Mouse (Mus musculus) ES-Bruce4 (cell line): ENCODE measurements at regions not wholly inside any gene's neighbourhood (a gene's known extent, or its start where the extent isn't known, plus 50 kb on each side); places are given as distances from the start of the nearest gene placed in this dataset.

Source experiments
- CTCF ChIP-seq: IDR thresholded peaks from one replicate; pipeline ENCODE4 v1.8.1; 2011; ENCODE audit warnings: low read depth, low read length
- POLR2A ChIP-seq: IDR thresholded peaks from one replicate; pipeline ENCODE4 v1.8.1; 2011; ENCODE audit warnings: low read length; ENCODE audit not compliant: insufficient read depth

DNA sequence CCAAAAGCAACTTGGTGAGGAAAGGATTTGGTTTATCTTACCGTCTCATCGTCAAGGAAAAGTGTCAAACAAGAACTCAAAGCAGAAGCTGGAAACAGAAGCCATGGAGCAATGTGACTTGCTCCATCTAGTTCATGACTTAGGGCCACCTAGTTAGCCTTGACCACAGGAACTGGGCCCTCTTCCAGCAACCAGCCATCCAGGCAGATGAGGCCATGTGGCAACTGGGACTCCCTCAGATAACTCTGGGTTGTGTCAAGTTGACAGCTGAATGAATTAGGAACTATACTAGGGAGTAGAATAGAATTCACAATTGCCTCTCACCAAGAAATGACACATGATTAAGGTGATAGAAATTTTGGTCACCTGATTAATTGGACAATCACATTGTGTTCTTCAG lies 791.5 kb upstream of the Api5 start:
- no peak for TF ChIP-seq CTCF
- no peak for TF ChIP-seq POLR2A
